Mouse (Mus musculus): ENCODE measurements at regions not wholly inside any gene's neighbourhood (a gene's known extent, or its start where the extent isn't known, plus 50 kb on each side); places are given as distances from the start of the nearest gene placed in this dataset.
"Not testable (repeated sequence)": the region's sequence is repeated elsewhere in the genome, so short reads cannot be mapped to it uniquely, and the experiment has no call there.

DNA sequence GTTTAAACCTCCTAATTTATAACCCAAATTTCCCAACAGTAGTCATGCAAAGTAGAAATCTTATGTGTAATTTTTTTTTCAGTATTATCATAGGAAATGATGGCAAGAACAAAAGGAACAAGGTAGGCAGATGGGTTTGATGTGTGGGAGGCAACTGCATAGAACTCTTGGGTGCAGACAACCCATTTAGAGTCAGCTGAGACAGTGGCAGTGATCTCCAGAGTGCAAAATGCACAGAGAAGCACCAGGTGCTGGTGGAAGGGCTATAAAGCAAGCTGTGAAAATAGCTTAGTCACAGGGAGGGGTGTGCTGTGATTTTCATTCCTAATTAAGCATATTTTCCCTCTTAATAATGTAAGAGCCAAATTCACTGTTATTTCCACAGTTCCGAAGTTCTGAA, 130.5 kb downstream of the Car2 start:
- no peak for DNase-seq (ENCODE audit: inconsistent ontology term)

DNA sequence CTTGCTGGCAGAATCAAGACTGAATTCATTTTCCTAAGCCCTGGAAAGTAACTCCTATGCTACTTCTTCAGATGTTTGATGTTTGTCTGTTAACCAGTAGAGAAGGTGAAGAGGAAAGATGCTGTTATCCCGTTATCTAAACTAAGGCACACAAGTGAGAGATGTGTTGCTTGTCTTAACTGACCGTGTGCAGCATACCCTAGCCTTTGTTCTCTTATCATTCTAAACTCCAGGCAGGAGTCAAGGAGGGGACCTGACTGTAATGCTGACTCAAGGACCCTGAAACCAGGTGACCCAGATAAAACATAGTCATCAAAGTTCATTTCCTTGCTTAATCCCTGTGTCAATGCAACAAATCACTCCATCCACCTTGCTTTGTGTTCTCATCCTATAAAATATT, 136.7 kb downstream of the Car2 start:
- DNase-seq (ENCODE audit: inconsistent ontology term): no peak

DNA sequence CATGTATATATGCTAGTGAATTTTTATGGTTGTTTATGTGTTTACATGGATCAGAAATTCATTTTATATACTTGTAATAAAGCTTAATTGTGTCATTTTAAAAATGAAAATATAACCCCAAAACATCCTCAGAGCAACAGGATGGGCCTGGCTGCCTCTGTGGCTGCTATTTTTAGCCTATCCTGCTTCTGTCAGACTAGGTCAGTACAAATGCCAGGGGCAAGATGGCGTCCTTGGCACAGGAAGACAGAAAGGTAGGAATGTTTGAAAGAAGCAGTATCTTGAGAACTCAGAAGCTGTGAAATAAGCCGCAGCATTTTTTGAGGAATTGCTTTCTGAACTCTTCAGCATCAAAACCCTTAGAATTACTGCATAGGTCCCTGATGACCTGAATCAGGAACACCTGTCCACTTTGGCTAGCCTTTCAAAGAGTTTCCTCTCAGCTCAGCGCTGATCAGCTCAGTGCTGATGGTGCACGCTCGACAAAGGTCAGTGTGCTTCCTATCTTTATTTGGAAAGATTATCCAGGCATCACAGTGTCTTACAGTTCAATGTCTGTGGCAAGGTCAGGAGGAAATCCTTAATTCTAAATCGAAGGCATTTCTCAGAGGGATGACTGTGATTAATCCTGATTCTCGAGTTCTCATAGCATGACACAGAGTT, 154.9 kb downstream of the Car2 start:
- DNase-seq (ENCODE audit: inconsistent ontology term): no peak

DNA sequence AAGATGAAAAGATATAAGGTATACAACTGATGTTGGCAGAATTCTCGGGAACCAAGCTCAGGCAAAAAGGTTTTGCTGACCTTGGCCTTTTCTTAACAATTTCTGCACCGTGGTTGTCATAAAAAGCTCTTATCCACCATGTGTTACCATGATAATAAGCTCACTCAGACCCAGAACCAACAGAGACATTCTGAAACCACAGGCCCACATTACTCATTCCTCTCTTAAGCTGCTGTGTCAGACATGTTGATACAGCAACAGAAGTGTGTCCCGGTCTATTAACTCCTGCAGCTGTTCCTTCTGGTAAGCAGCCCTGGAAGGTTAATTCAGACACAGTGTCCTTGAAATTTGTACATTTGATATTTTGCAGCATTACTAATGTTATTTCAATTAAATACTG, 167.9 kb downstream of the Car2 start:
- no peak for DNase-seq (ENCODE audit: inconsistent ontology term)

DNA sequence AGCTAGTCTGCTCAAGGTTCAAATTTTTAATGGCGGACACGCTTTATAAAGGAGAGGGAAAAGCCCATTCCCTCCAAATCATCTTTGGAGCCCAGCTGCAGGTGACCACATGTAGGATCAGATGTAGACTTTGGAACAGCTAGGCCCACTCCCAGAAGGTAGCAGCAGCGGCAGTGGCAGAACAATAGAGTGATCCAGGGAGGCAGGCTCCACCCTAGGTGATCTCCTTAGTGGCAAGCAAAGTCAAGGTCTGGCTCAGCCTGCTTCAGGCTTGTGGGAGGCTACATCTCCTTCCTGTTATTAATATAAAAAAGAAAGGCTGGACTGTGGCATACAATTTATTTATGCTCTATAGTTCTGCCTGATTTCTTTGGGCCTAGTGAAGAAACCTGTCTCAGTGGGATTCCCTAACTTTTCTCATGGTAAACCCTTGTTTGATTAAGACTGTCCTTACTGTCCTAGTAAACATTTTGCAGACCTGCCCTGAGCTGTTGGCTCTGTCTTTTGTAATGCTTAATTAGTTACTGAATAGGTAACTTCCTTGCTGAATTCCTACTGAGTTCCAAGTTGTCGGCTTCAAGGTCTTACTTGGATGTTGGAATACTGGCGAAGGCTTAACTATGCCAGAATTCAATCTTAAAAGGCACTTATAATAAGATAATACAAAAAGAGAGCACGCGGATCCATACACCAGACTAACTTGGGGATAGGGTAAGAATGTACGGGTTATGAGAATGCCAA, 169.6 kb downstream of the Car2 start:
- not testable (repeated sequence) for DNase-seq (ENCODE audit: inconsistent ontology term)

DNA sequence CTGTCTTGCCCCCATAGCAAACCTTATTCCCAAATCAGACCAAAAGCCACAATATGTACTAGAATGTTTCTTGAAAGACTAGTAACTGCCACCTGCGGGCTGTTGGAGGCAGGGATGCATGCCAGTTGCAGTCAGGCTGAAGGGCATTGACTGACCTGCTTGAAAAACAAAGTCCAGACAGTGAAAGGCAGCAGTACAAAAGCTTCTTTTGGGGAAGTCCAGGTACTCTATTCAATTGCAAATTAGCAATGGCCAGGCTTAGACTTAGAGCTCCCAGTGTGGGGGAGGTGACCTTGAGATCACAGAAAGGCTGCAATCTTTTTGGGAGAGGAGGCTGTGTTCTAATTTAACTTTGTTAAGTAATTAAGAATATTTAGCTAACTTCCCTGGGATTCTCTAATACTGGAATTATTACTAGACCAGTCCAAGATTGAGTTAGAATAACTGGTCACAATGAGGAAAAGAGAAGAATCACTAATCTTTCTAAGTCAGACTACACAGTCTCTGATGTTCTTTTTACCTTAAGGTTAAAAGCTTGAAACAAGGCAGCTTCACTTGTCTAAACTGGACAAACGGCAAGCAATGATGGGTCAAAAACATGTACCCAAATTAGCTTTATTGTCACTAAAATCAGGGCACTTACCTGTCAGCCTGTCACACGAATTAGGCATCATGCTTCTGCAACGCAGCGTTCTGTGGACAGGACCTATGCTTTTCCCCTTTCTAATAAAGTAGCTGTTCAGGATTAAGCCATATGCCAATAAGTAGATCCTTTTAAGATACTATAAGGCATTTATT, 170.9 kb downstream of the Car2 start:
- not testable (repeated sequence) for DNase-seq (ENCODE audit: inconsistent ontology term)

DNA sequence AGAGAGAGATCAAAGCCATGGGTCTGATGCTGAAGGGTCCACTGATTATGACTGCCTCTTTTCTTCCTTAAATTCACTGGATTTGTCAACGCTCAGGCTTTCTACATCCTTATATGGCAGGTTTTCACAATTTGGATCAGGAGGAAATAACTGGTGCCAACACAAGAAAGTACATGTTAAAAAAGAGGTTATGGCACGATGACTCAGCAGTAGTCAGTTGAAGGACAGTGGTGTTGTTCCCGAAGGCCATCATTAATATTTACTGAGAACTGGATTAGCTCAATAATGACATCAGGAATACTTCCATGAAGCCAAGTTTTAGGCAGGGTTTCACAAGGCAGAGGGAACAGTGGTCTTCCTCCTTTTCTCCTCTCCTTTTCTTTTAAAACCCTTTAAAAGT, 179.6 kb downstream of the Car2 start:
- DNase-seq (ENCODE audit: inconsistent ontology term): no peak

DNA sequence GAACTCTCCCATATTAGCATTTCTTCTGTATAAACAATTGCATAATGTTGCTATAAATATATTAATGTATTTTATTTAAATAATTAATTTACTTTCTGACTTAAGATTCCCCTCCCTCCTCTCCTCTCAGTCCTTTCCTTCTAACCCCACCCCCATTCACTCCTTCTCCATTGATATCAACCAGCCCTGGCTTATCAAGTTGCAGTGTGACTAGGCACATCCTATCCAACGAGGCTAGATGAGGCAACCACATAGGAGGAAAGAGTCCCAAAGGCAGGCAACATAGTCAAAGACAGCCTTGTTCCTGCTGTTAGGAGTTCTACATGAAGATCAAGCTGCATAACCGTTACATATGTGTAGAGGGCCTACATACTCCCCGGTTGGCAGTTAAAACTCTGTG, 182.2 kb downstream of the Car2 start:
- no peak for DNase-seq (ENCODE audit: inconsistent ontology term)

DNA sequence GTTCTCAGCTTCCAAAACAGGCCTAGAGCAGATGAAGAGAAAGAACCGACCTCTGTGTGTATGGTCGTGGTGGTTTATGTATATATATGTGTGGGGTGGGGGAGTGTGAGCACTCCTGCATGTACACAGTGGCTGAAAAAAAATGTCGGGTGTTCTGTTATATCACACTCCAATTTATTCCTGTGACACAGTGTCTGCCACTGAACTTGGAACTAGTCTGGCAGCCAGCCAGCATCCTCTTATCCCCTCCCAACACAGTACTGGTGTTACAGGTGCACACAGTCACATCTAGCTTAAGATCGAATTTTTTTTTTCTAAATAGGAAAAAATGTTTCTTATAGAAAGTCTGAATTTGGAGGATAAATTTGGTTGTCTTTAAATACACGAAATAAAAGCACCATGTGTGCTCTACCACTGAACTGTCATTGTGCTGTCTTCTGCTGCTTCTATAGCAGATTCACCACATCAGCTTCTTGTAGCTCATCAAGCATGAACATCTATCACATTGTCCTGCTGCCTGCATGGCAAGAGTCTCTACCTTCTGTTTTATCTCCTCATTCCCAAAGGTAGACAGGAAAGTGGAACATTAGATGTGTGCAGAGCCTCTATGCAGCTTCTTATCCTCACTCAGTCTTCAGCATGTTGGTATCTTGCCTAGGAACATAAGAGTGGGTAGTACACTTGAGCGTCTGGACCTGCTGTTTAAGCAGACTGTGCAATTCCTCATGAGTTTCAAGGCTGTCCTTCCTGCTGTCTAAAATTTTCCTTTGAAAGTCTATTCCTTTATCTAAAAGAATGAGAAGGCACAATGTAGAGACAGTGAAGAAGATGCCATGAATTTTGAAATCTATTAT, 185.2 kb downstream of the Car2 start:
- DNase-seq (ENCODE audit: inconsistent ontology term): no peak

DNA sequence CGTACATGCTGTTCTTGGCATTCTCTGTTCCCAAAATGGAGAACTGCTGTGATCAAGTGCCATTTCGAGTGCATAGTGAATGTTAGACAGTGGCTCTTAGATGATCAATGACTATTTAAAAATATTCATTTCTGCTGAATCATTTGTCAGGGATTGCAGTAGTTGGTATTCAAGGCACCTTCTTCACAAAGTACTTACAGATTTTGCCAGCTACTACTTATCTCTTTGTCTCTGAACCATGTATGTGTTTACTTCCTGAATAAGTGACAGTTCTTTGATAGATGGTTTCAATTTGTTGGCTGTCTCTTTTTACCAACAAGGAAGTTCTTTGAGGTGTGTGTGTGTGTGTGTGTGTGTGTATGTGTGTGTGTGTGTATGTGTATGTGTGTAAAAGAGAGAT, 187.3 kb downstream of the Car2 start:
- no peak for DNase-seq (ENCODE audit: inconsistent ontology term)

DNA sequence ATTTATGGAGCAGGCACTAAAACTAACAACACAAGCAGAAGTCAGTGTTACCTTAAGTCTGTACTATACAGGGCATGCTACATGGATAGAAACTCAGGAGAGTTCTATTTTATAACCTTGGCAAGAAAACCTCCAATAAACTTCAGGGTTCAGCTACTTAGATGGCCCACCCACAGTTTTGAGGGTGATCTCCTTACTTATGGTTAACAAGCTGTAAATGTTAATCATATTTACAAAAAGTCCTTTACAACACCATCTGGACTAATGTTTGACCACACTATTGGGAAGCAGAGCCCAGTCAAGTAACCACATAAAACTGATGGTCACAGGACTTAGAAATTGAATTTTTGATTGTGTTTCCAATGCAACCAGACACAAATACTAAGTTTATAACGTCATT, 187.8 kb downstream of the Car2 start:
- no peak for DNase-seq (ENCODE audit: inconsistent ontology term)

DNA sequence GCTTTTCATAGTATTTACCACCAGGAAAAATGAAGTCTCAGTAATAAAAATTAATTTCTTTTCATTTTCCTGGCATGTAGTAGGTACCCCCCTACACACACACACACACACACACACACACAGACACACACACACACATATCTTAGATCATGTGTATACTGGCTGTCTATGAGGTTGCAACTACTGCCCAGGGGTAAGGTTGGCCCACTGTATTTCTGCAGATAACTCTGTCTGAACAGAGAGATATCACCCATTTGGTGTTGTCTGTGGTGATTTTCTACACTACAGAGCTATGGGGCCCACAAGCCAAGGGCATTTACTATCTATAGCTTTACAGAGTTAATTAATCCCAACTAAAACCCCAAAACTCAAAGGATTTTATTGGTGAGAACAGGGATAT, 188.9 kb downstream of the Car2 start:
- no peak for DNase-seq (ENCODE audit: inconsistent ontology term)

DNA sequence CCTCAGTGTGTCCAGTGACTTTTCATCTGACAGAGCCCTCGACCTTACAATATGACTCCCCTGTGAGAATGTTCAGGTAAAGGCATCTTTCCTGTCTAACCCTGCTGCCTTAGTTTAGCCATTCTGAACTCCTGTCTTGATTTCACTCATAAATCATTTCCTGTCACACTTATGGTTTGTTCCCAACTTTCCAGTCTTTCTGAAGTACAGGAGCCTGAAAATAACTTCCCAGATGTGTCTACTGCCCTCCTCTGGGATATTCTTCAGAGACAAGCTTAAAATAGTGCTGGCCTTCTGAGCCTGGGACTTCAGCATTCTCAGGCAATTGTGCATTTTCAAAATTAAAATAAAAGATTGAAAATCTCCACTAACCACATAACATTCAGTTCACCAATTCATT, 204.1 kb downstream of the Car2 start:
- no peak for DNase-seq (ENCODE audit: inconsistent ontology term)

DNA sequence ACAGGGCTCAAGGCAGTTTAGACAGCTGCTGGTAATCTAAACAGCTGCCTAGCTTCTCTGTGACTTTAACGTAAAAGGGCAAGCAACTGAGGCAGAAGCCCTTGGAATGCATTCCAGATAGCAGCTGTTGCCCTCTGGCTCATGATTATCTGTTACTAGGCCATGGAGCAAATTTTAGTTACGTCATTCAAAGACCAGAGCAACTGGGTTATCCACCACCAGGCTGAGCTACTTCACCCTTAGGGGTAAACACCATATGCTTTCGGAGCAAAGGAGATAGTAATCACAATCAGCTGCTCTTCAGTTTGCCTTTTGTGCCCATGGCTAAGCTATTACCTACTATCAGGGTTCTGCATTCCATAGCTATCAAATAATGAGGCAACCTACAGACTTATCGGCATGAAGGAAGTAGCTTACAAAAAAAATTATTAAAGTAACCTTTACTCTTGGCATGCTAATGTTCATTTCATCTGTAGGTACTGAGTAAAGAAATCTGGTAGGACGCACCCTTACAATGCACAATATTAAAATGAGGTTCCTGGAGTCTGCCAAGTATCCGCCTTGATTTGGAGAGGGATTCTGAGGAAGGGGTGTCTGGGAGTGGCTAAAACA, 212.2 kb downstream of the Car2 start:
- DNase-seq (ENCODE audit: inconsistent ontology term): no peak

DNA sequence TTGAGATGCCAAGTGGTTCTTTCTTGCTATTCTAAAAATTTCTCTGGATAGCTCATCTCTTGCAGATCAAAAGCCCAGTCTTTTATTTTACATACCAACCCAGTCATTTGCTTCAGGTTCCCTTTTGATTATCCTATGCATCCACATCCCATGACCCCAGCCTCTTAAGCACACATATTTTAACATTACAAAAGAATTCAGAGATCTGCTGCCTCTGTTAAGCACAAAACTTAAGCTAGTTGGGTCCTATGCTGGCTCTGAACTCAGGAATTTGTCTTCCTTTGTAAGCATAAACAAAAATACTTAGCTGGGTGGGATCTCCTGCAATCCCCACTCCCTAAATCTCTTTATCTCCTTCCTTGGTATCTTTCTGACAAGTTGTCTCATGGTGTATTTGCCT, 212.9 kb downstream of the Car2 start:
- no peak for DNase-seq (ENCODE audit: inconsistent ontology term)

DNA sequence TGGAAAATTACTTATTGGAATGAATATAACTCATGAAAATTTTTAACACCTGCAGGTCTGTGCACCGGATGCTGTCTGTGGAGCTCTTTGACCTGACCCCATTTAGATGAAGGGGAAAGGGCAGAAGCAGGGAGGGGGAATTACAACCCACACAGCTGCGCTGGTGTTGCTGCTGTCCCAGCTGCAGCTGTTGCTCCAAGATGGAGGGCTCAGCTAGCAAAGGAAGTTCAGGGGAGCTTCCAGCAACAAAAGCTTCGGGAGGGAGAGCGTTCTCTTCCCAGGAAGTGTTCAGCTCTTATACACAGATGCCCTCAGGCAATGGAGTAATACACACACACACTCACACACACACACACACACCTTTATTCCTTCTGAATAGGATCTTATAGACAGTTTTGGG, 219.6 kb downstream of the Car2 start:
- no peak for DNase-seq (ENCODE audit: inconsistent ontology term)

DNA sequence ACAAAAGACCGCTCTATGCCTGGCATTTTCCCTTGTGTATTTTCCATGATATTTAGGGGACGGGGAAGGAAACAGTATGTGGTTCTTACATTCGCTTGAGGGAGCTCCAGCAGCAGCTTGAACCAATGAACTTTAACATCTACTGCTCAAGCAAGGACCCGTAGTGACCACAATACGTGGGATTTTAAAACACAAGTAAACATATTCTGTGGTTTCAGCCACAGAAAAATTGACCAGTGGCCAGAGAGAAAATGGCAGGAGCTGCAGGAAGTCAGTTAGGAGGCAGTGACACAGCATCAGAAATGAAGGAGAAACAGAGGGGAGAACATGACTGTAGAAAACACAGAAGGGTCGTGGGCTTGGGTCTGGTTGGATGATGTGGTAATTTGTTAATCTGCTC, 220.2 kb downstream of the Car2 start:
- no peak for DNase-seq (ENCODE audit: inconsistent ontology term)

DNA sequence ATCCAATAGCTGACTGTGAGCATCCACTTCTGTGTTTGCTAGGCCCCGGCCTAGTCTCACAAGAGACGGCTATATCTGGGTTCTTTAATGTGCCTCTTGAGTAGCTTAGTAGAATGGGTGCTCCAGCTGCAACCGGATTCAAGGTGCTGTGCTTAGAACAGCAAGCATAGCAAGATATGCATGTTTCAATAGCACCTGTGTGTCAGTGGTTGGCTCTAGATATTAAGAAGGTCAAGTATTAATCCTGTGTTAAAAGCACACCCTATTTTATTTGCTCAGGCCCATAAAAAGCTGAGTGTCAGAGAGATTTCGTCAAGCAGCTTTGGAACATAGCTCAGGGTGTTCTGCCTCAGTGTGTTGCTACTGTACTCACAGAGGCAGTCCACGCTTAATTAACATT, 221.2 kb downstream of the Car2 start:
- DNase-seq (ENCODE audit: inconsistent ontology term): no peak

DNA sequence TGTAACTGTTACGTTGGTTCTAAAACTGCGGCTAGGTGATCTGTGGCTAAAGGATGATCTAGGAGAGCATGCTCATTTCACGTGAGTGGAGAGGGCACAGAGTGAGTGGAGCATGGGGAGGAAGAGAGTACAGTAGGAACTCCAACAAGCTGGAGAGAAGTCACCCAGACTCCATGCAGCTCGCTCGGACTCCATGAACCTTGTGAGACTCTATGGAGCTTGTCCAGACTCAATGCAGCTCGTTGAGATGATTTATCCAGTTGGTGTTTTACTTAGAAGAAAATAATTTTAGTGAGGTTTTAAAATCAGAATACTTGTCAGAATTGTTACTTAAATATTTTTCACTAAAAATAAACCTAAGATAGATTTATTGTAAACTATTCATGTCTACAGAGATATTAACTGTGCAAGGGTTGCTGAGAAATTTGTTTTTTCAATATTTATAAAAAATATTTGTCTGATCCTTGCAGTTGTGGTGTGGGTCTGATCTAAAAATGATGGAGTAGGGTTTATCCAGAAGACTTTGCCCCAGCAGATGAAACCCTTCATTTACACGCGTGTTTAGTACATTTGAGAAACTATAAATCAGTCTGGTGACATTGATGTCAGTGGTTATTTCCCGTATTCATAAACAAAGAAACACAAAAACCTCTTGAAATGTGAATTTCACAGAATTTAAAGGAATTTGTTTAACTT, 222.3 kb downstream of the Car2 start:
- DNase-seq (ENCODE audit: inconsistent ontology term): no peak

DNA sequence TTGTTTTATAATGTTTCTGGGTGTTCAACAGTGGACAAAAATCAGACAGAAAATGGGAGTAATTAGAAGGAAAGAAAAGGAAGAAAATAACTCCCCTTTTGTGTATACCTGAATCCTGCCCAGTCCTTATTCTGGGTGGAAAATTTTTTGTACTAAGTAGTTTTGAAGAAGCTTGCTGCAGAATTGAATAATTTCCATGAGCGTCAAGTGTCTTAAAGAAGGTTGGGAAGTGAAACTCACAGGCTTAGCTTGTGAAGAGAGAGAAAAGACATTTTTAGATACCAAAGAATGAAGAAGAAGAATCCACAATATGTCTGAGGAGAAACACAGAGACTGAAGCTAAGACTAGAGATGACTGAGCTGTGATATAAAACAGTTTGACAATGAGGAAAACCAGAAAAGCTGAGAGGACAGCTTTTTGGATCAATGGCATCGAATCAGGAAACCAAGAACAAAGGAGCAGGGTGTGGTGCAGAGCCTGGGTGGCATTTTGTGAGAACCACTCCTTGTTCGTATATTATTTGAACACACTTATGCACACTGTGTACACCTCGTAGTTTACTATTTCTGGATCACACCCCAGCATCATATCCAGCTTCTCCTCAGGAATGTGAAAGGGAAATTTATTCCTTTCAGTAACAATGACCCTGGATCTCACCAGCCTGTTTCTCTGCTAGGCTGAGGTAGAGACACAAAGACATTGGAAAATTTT, 221.9 kb downstream of the Gm9733 start:
- no peak for DNase-seq (ENCODE audit: inconsistent ontology term)
